ENCODE assay signal across 11 mouse cellular contexts in genomic region chr12:79429507-79430291, GRCm38 (mm10).
DNase-seq lines count a peak whose midpoint lies in the region; ATAC-seq and TF ChIP-seq lines count a peak whose summit lies in the region.
"Had no signal": no experiment of that assay in that cellular context is flagged by ENCODE, and none has a peak within 500 bp of the region (broad histone marks: within the 10 kb centered on the region; RNA-seq: fewer than 3 reads in every experiment).

No protein-coding gene starts in this region.

- H3K9ac ChIP-seq in forebrain, embryonic 16.5 days (replicated peaks; ENCODE audit: low read depth, low read length) = no peak overlapping the region
- H3K9ac ChIP-seq in lung, embryonic 14.5 days = no peak overlapping the region
- H3K9ac ChIP-seq in embryonic facial prominence, embryonic 12.5 days = no peak overlapping the region
- H3K9ac ChIP-seq in stomach, embryonic 14.5 days (replicated peaks; ENCODE audit: low read depth, low read length) = no peak overlapping the region

- H3K9me3 ChIP-seq in forebrain, embryonic 10.5 days = no peaks in the 10 kb centered on the region
- 0 out of 2 replicates have a peak, but pooled peaks cover 3% of the 10 kb centered on the region for H3K9me3 ChIP-seq in forebrain, embryonic 16.5 days (ENCODE audit: control insufficient read depth, low read length)
- no peaks in the 10 kb centered on the region for H3K9me3 ChIP-seq in lung, embryonic 14.5 days (ENCODE audit: low read depth, low read length)
- H3K9me3 ChIP-seq in embryonic facial prominence, embryonic 12.5 days = no peaks in the 10 kb centered on the region
- no peaks in the 10 kb centered on the region; the same call in 1 of the 2 replicates for H3K9me3 ChIP-seq in stomach, embryonic 14.5 days (ENCODE audit: control insufficient read depth, low read depth, low read length)

- H3K4me3 ChIP-seq in forebrain, embryonic 10.5 days = no peak overlapping the region
- no peak overlapping the region for H3K4me3 ChIP-seq in forebrain, embryonic 16.5 days (replicated peaks; ENCODE audit: low read length)
- H3K4me3 ChIP-seq in lung, embryonic 14.5 days (ENCODE audit: low read depth, low read length) = no peak overlapping the region
- no peak overlapping the region for H3K4me3 ChIP-seq in lung, adult 2 months (replicated peaks; ENCODE audit: extremely low read depth, low read depth, low read length)
- no peak overlapping the region for H3K4me3 ChIP-seq in embryonic facial prominence, embryonic 12.5 days
- H3K4me3 ChIP-seq in stomach, embryonic 14.5 days (ENCODE audit: low read depth, low read length) = no peak overlapping the region

- H3K27me3 ChIP-seq in forebrain, embryonic 10.5 days (ENCODE audit: poor library complexity, severe bottlenecking) = no peaks in the 10 kb centered on the region
- no peaks in the 10 kb centered on the region for H3K27me3 ChIP-seq in forebrain, embryonic 16.5 days (replicated peaks; ENCODE audit: control insufficient read depth, insufficient read depth, low read length)
- no peaks in the 10 kb centered on the region for H3K27me3 ChIP-seq in lung, embryonic 14.5 days (ENCODE audit: insufficient read depth, low read length)
- H3K27me3 ChIP-seq in embryonic facial prominence, embryonic 12.5 days = no peaks in the 10 kb centered on the region
- H3K27me3 ChIP-seq in stomach, embryonic 14.5 days (ENCODE audit: control insufficient read depth, insufficient read depth, low read length) = no peaks in the 10 kb centered on the region

- no peak overlapping the region for H3K4me2 ChIP-seq in forebrain, embryonic 16.5 days (ENCODE audit: low read length)
- H3K4me2 ChIP-seq in lung, embryonic 14.5 days = no peak overlapping the region
- H3K4me2 ChIP-seq in embryonic facial prominence, embryonic 12.5 days (replicated peaks) = no peak overlapping the region
- no peak overlapping the region for H3K4me2 ChIP-seq in stomach, embryonic 14.5 days (replicated peaks; ENCODE audit: low read depth, low read length)

- H3K36me3 ChIP-seq in forebrain, embryonic 10.5 days (replicated peaks) = no peaks in the 10 kb centered on the region
- no peaks in the 10 kb centered on the region for H3K36me3 ChIP-seq in forebrain, embryonic 16.5 days (ENCODE audit: control insufficient read depth, insufficient read depth)
- no peaks in the 10 kb centered on the region for H3K36me3 ChIP-seq in lung, embryonic 14.5 days (ENCODE audit: insufficient read depth)
- H3K36me3 ChIP-seq in embryonic facial prominence, embryonic 12.5 days = no peaks in the 10 kb centered on the region
- no peaks in the 10 kb centered on the region for H3K36me3 ChIP-seq in stomach, embryonic 14.5 days (ENCODE audit: control insufficient read depth, insufficient read depth, low read length)

- WGBS in forebrain, embryonic 10.5 days = 73% methylated on average over 7 of the region's 7 CpGs
- WGBS in forebrain, embryonic 16.5 days = 46% methylated on average over 7 of the region's 7 CpGs
- WGBS in lung, embryonic 14.5 days = 30% methylated on average over 7 of the region's 7 CpGs
- 34% methylated on average over 7 of the region's 7 CpGs for WGBS in lung, adult 2 months
- 48% methylated on average over 7 of the region's 7 CpGs for WGBS in embryonic facial prominence, embryonic 12.5 days
- WGBS in stomach, embryonic 14.5 days = 48% methylated on average over 7 of the region's 7 CpGs

- no peak for DNase-seq in forebrain, embryonic 10.5 days (ENCODE audit: extremely low spot score, low spot score)
- peak; percentile 78 for DNase-seq in lung, embryonic 14.5 days
- DNase-seq in lung, adult 2 months = no peak
- no peak for DNase-seq in frontal cortex, postnatal 14 days (ENCODE audit: low spot score in 2 of 2)
- DNase-seq in adrenal gland, adult 18-20 months (ENCODE audit: low spot score in 2 of 2) = no peak
- DNase-seq: cerebellum, postnatal 25 days; right cerebral cortex, postnatal 14 days had no signal

- H3K27ac ChIP-seq in forebrain, embryonic 10.5 days = peak overlapping the region; percentile 67
- no peak overlapping the region for H3K27ac ChIP-seq in forebrain, embryonic 16.5 days (ENCODE audit: low read length)
- H3K27ac ChIP-seq in lung, embryonic 14.5 days (ENCODE audit: low read depth) = peak overlapping the region; percentile 51
- H3K27ac ChIP-seq in embryonic facial prominence, embryonic 12.5 days = peak overlapping the region; percentile 73
- H3K27ac ChIP-seq in stomach, embryonic 14.5 days (ENCODE audit: low read length) = peak overlapping the region; percentile 66; the same call in 1 of the 2 replicates

- H3K4me1 ChIP-seq in forebrain, embryonic 10.5 days = peaks cover 31% of the 10 kb centered on the region
- H3K4me1 ChIP-seq in forebrain, embryonic 16.5 days (replicated peaks; ENCODE audit: control insufficient read depth, insufficient read depth, low read length) = peaks cover 5% of the 10 kb centered on the region
- peaks cover 32% of the 10 kb centered on the region for H3K4me1 ChIP-seq in lung, embryonic 14.5 days (ENCODE audit: insufficient read depth)
- H3K4me1 ChIP-seq in lung, adult 2 months (ENCODE audit: control insufficient read depth, insufficient read depth, low read length) = no peaks in the 10 kb centered on the region; the same call in none of the 2 replicates
- H3K4me1 ChIP-seq in embryonic facial prominence, embryonic 12.5 days = peaks cover 25% of the 10 kb centered on the region
- peaks cover 16% of the 10 kb centered on the region for H3K4me1 ChIP-seq in stomach, embryonic 14.5 days (ENCODE audit: control insufficient read depth, insufficient read depth, low read length)

- TF ChIP-seq CTCF in lung, embryonic 14.5 days (IDR thresholded peaks at IDR 0.05; ENCODE audit: low read depth) = no peak
- TF ChIP-seq CTCF in lung, adult 2 months (IDR thresholded peaks at IDR 0.05; ENCODE audit: insufficient read depth, low read length) = no peak

- no peak for ATAC-seq in forebrain, embryonic 16.5 days
- no peak for ATAC-seq in lung, embryonic 14.5 days (ENCODE audit: insufficient read depth)
- no peak for ATAC-seq in embryonic facial prominence, embryonic 12.5 days (ENCODE audit: insufficient number of reproducible peaks, insufficient read depth, low FRiP score, low TSS enrichment)
- ATAC-seq in stomach, embryonic 14.5 days (ENCODE audit: insufficient number of reproducible peaks, insufficient read depth, low FRiP score, low read depth) = no peak
- ATAC-seq: hindbrain, embryonic 16.5 days had no signal

- TF ChIP-seq POLR2A in lung, adult 2 months (IDR thresholded peaks at IDR 0.05; ENCODE audit: borderline replicate concordance, extremely low read depth, low read depth, low read length) = no peak
